Mouse (Mus musculus): ENCODE data around the gene Csde1.

GRCm38 (mm10) chr3:102995233-102995604, 25.0 kb upstream of the Csde1 start:
- TF ChIP-seq CTCF (IDR thresholded peaks at IDR 0.05; ENCODE audit: borderline replicate concordance, control insufficient read depth, extremely low read depth, insufficient read depth, low read length, poor library complexity) = no peak
- TF ChIP-seq POLR2A (IDR thresholded peaks at IDR 0.05; ENCODE audit: control insufficient read depth, extremely low read depth, insufficient read depth, low read length, poor library complexity) = no peak

Data from thymus, adult 2 months (tissue).